Mouse (Mus musculus) c-Kit-positive CD71-positive TER-119-negative erythroid progenitor cells, embryonic 14.5 days (primary cell): ENCODE data around the gene Mgea5.
A peak's percentile ranks its signal among the peaks of the same experiment; 100 is the strongest.
"Not testable (repeated sequence)": the region's sequence is repeated elsewhere in the genome, so short reads cannot be mapped to it uniquely, and the experiment has no call there.

ENCODE experiments used
- DNase-seq: peaks from one replicate; pipeline ENCODE4 v3.0.0-alpha.2; 2013; ENCODE audit warnings: low read depth

Mgea5 gene

GRCm38 (mm10) chr19:45783181-45783932 is at the start of gene Mgea5:
Gene Mgea5, minus strand, starts transcription at chr19:45783837.
- DNase-seq: peak; percentile 97

GRCm38 (mm10) chr19:45830679-45831078 is 47.0 kb upstream of the Mgea5 start:
- DNase-seq: no peak

DNA sequence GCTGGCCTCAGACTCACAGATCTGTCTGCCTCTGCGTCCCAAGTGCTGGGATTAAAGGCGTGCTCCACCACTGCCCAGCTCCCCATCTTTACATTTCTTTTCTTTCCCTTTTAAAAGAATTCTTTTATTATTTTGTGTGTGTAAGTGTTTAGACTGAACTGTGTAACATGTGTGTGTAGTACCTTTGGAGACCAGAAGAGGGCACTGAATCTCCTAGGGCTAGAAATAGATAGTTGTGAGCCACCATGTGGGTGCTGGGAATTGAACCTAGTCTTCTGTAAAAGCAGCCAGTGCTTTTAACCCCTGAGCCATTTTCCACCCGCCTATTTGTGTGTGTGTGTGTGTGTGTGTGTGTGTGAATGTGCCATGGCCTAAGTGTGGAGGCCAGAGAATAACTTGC is 44.1 kb upstream of the Mgea5 start:
- DNase-seq: no peak

DNA sequence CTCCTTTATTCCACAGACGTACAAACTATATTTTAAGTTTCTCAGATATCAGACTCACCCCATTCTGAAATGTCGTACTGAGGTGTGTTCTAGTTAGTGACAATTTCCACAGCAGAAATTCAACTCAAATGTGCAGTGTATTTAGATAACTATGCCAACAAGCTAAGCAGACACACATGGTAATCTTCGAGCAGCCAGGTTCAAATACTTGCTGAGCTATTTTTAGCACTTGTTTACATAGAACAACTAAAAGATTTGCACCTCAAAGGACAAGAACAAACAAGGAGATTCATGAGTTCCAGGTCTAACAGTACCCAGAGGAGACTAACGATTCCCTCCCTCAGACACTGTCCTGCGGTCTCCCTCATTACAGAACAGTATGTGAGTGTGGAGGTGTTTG is 43.5 kb upstream of the Mgea5 start:
- DNase-seq: no peak

DNA sequence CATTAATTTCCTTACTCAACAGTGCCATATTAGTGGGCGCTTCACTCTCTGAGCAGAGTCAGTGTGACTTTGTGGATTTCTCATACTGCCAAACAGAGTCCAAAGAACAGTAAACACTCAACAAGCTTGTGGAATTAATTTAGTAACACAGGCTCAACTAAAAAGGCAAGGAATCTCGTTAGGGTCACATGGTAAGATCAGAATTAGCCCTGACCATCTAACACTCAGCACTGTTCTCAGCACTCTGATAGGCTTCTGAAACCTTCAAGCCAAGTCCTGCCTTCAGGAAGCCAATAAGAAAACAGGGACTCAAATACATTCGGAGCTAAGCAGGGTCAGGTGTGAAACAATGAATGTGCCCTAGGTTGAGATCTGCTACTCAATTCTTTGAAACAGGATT is 42.5 kb upstream of the Mgea5 start:
- DNase-seq: no peak

- DNase-seq: no peak
These were observed 38.2 kb upstream of the Mgea5 start for GRCm38 (mm10) chr19:45821832-45822231.

- no peak for DNase-seq
These were observed 34.3 kb upstream of the Mgea5 start for GRCm38 (mm10) chr19:45817816-45818490.

DNA sequence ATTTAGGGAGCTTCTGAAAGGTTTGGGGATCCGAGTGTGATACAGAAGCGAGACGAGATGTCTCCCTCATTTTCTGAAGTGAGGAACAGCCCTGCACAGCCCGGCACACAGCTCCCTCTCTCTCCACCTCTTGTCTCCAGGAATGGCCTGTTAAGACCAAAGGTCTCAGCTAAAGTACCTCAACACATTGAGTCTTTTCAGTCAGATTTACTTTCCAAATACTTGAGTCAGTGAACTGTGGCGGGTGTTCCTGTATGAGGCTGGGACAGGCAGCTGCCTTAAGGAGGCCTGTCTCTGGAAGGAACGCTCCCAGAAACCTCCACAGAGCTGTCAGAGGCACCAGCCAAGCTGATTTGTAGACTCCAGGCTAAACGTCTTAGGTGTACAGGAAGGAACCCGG is 33.1 kb upstream of the Mgea5 start:
- no peak for DNase-seq

DNA sequence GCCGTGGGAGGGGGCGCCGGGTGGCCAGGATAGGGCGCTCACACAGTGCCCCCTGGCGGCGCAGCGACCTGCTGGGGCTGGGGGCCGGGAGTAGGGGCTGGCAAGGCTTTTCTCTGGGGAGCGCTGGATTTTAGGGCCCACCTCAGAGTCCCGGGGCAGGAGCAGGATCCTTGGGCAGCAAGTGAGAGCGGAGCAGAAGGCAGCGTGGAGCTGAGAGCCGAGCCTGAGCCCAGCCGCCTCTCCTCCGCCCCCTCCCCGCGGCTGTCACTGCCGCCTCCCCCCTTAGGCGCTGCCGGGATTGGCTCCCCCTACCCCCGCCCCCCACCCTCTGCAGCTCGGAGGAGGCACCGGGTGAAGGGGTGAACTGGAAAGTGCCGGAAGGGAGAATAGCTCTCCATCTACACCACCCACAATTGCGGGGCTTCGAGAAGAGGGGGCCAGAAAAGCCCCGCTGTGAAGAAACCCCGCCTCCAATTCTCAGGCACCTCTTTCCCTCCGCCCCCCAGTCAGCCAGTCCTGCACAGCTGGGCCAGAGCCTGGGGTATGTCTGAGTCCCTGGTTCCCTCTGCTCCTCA is 32.3 kb upstream of the Mgea5 start, which contains the start of gene Kcnip2:
TSS of gene Kcnip2 (minus strand) at position 231 of the 575 bp plus-strand sequence.
- DNase-seq: no peak

GRCm38 (mm10) chr19:45815170-45815569 is 31.5 kb upstream of the Mgea5 start:
- DNase-seq: no peak

DNA sequence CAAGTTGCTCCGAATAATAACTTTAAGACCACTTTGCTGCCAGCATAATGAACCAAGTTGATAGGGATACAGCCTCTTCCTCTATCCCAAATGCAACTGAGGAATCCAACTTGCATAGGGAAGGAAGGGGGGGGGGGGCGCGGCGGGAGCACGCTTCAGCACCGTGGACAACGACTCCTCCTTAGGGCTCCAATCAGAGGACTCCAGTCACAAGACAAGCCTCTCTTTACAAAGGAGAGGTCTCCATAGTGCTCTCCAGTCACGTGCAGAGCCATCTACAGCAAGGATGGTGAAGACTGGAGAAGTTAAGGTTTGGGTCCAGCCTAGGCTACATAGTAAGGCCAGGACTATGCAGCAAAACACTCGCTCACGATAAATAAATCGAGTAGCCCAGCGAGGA is 30.2 kb upstream of the Mgea5 start:
- DNase-seq: no peak

DNA sequence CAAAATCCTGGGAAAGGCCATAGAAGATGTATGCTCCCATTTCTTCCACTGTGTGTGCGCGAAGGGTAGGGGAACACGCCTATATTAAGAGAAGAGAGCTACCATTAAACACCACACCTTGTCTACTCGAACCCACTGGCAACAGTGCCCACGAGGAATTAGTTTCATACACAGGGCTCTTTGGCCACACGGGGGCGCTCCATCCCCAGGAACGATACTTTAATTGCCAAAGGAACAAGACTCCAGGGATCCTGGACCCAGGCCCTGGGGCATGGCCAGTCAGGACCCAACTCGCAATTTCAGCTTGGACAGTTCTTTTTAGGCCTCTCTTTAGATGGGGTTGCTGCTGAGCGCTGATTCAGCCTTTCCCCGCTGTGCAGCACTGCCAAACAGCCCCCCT is 29.6 kb upstream of the Mgea5 start:
- DNase-seq: peak; percentile 49

GRCm38 (mm10) chr19:45812673-45813252 is 29.1 kb upstream of the Mgea5 start:
- DNase-seq: no peak

DNA sequence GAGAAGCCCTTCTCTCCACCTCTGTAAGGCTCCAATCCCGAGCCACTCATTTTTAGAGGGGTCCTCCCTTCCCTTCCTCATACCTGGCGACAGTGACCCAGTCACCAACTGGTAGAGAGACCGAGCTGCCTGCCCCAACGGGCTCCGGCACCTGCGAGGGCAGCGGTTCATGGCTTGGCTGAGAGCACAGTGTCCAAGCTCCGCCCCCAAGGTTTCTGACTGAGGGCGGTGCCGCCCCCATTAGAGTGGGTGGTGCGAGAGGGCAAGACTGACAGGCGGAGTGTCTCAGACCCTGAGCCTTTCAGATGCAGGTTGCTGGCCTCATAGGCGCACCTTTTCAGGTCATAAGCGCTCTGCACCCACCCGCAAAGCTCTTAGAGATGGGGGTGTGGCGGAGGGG is 28.5 kb upstream of the Mgea5 start:
- peak; percentile 61 for DNase-seq

DNA sequence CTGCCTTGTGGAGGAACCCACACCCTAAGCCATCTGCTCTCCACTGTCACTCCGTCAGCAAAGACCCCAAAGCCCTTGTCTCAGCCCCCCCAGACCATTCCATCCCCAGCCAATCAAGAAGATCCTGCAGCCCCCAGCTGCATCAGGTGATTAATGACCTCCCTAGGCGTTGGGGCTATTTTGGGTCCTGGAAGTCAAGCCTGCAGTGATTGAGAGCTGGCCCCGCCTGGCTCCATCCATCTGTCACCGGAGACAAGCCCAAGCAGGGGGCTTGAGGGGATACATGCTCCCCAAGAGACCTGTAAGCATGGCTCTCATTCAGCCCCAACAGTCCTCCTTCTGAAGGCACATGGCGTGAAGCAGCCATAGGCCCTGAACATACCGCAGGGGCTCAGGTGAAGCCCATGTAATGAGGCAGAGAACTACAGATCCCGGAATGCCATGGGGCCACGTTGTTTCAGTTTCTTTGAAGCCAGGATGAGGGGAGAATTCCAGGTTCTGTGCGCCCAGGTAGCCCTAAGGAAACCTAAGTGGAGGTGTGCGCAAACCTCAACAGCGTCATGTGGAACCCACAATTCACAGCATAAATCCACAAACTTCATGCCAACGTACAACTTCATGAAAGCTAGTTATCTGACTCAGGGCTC is 27.5 kb upstream of the Mgea5 start:
- DNase-seq: no peak

DNA sequence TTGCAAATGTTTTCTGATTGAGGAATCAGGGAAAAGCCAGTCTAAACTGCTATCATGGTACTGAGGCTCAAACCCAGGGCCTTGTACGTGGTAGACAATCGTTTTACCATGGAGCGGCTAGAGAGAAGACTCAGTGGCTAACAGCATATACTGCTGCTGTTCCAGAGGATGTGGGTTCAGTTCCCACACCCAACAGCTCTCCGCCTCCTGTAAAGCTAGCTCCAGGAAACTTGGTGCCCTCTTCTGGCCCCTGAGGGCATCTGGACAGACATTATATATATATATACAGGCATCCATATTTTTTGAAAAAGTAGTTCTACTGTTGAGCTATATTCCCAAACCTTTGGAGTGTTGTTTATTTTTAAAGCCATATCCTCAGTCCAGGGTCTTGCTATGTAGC is 24.1 kb upstream of the Mgea5 start:
- no peak for DNase-seq

- not testable (repeated sequence) for DNase-seq
These were observed 22.2 kb upstream of the Mgea5 start for GRCm38 (mm10) chr19:45805817-45806216.

GRCm38 (mm10) chr19:45804593-45805368 is 21.1 kb upstream of the Mgea5 start:
- DNase-seq: no peak

DNA sequence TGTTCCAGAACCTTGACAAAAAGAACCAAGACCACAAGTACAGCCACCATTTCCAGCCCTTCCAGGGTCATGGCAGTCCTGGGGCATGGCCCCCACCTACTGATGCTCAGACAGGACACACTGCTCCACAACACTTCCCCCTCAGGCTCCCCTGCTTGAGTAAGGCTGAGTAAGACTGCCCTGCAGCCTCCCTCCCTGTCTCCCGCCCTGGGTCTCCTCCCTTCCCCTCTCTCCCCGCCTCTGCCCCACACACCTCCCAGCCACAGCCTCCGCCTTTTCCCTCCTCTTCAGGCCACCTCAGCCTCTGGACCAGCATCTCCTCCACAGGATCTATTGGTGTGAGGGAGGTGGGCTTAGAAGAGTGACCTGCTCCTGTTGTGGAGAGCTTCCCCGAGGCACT is 19.8 kb upstream of the Mgea5 start:
- DNase-seq: no peak

DNA sequence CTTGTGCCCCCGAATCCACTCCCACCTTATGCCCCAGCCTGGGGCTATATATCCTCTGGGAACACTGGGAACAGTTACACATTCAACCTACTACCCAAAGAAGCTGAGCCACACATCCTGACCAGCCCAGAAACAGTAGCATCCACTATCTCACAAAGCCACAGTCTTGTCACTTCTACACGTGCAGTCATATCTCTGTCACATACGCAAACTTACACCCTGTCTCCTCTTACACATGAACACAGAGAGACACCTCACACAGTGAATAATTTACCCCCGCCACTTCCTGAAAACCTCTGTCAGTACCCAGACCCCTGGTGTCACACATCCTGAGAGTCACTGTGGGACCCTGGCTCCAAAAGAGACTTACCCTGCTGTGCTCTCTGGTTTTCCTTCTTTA is 19.1 kb upstream of the Mgea5 start:
- no peak for DNase-seq

DNA sequence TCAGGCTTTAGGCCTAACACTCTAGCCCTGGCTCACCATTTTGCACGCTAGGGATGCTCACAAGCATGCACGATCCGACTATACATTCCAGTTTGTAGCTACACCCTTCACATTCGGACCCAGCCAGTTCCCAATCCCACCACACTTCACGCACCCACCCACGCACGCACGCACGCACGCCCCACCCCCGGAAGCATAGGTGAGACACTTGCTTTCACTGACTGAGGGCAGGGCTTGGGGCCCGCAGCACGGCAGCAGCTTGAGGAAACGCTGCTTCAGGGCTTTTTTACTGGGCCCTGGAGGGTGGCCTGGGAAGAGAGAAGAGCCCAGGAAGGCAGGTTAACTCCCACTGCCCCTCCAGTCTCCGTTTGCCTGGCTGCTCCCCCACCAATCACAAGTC is 13.2 kb upstream of the Mgea5 start:
- DNase-seq: no peak
